Mouse (Mus musculus): ENCODE data around the gene Stxbp1.
A peak's percentile ranks its signal among the peaks of the same experiment; 100 is the strongest.

Stxbp1 gene

DNA sequence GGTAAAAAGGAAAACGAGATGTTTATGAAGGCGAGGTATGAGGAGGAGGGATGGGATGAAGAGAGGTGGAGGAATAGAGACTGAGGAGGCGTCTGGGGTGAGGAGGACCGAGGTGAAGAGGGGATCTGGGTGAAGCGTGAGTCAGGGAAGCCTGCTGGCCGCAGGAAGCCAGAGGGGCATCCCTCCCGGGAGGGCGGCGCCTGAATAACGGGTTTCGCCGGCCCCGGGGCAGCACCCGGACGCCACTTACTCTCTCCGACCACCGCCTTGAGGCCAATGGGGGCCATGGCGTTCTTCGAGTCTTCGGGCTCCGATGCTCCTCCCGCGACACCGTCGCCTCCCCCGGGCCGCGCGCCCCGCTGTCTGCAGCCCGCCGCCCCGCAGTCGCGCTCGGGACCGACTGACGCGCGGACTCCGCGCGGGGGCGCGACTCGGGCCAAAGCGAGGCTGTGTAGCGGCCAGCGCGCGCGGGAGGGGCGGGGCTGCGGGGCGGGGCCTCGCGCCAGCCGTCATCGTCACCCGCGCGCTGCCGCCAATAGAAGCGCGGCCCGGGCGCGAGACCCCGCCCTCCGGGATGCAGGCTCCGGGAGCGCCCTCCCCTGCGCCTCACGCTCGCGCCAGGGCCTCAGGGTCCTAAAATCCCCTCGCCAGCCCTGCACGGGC, at the start of gene Stxbp1:
Gene Stxbp1, minus strand, starts transcription at position 441 of the 663 bp plus-strand sequence.
- peak; percentile 86 for DNase-seq (ENCODE audit: low spot score)

- no peak for DNase-seq (ENCODE audit: low spot score)
These were observed 49.6 kb upstream of the Stxbp1 start for GRCm38 (mm10) chr2:32896507-32897147.

GRCm38 (mm10) chr2:32895606-32896106, 48.6 kb upstream of the Stxbp1 start:
- no peak for DNase-seq (ENCODE audit: low spot score)

DNA sequence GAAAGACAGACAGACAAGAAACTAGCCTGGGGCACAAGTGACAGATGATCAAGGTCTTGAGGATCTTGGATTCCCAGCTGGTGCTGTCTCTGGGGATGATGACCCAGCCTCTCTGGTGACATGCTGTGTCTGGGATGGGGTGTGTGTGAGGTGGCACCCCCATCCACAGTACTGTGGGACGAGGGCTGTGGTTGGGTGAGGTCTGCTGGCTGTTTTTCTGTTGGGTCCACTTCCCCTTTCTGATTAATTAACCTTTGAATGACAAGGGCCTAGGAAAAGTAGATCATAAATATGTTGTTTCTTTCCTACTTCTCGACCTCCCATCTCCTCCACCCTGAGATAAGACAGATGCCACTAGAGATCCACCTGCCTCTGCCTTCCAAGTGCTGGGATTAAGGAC, 47.1 kb upstream of the Stxbp1 start:
- DNase-seq (ENCODE audit: low spot score) = no peak

DNA sequence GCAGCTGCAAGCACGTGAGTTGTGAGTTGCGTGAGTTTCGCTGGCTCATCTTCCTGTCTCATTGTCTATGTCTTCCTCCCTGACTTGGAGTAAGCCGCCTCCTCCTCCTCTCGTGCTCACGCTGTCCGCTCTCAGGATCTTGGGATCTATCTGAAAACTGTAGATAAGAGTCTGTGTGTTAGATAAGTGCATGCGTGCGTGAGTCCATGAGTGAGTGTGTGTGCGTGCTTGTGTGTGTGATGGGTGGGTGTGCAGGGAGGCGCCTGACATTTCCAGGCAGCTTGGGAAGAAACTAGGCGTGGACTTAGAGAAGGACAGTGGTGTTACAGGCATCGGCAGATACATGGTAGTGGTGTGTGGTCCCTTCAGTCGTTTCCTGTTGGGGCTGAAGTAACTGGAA, 45.4 kb upstream of the Stxbp1 start:
- no peak for DNase-seq (ENCODE audit: low spot score)

GRCm38 (mm10) chr2:32891278-32891677, 44.2 kb upstream of the Stxbp1 start:
- no peak for DNase-seq (ENCODE audit: low spot score)

DNA sequence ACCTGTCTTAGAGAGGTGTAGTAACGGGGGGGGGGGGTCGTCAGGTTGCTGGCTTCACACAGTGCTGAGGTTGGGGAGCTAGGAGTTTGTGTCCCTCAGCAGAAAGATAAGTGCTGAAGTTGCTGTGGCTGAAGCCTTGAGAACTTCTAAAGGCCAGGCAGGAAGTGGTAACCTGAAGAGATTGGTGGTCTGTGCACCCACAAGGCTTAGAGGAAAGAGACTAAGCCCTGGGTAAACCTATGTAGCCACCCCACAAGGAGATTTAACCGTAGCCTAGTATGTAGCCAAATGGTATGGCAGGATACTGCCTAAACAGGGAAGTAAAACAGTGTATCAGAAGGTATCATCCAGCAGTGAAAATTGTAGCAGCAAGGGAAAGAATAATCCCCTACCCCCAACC, 43.2 kb upstream of the Stxbp1 start:
- no peak for DNase-seq (ENCODE audit: low spot score)

GRCm38 (mm10) chr2:32888551-32888950, 41.5 kb upstream of the Stxbp1 start:
- DNase-seq (ENCODE audit: low spot score) = no peak

DNA sequence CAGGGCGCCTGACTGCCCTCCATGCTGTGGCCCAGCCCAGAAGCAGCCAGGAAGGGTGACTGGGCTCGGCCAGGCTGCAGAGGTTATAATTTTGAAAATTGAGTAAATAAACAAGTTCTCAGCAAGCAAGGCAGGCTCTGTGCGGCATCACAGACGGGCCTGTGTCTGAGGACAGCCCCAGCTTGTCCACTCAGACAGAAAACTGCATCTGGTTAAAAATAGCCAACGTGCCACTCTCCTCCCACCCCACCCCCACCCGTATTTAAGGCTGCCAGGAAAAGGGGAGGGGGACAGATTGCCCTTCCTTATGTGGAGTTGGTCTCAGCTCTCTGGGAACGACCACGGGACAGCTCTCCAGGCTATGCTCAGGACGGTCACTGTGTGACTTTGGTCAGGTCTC, 41.0 kb upstream of the Stxbp1 start:
- no peak for DNase-seq (ENCODE audit: low spot score)

DNA sequence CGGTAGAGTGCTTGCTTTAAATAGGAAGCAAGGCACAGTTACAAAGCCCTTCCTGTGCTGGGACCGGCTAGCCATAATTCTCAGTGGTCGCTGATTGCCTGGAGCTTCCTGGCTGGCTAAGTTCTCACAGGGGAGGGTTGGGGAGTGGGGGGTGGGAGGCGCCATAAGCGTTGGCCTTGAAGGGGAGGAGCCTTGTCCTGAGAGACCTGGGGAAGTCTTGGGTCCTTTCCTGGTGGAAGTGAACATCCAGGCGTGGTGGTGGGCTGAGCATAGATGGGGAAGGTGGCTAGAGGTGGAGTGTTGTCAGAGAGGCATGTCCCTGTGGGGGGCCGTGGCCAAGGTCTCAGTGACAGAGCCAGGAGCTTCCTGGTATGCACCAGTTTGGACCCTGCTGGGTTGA, 37.7 kb upstream of the Stxbp1 start:
- DNase-seq (ENCODE audit: low spot score) = no peak

DNA sequence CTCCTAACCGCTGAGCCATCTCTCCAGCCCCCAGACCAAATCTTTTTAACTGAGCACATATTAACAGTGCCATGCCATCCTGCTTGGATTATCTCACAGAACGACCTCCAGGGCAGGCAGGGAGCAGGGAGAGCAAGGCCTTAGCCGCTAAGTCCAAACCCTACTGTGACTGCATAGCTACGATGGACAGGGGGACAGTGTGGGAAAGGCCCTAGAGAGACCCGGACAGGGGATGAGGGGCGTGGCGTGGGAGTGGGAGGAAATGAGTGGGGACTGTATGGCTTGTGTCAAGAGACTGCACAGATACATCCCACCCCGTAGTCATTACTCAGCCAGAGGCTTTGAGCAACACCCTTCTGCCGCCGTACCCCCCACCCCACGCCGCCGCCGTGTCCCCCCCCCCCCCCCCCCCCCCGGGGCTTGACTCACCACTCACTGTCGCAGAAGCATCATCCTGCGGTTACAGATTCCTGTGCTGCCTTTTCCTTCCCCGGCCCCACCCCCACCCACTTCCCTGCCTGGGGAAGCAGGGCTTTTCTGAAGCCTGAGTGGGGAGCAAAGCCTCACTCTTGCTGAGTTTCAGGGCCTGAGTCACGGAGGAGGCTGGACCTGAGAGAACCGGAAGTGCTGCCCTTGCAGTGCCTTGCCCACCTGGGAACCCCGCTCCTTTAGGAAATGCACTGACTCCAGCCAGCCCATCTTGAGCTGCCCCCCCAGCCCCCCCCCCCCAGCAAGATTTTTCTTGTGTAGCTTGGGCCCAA, 35.4 kb upstream of the Stxbp1 start:
- no peak for DNase-seq (ENCODE audit: low spot score)

DNA sequence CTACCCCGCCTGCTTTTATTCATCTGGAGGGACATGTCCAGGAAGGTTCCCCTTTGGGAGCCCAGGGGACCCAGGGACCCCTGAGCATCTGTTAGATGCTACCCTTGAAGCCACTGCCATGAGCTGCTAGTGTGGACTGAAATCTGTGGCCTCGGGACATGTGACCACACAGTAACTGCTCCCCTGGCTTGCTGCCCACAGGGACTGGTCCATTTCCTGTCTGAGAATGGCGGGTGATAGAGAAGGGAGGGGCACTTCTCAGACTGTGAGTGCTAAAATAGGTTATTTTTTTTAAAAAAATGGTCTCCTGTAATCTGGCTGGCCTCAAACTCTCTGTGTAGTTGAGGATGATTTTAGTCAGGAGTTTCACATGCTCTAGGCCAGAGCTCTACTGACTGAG, 34.7 kb upstream of the Stxbp1 start:
- peak; percentile 79 for DNase-seq (ENCODE audit: low spot score)

- no peak for DNase-seq (ENCODE audit: low spot score)
These were observed 34.0 kb upstream of the Stxbp1 start for GRCm38 (mm10) chr2:32881054-32881453.

DNA sequence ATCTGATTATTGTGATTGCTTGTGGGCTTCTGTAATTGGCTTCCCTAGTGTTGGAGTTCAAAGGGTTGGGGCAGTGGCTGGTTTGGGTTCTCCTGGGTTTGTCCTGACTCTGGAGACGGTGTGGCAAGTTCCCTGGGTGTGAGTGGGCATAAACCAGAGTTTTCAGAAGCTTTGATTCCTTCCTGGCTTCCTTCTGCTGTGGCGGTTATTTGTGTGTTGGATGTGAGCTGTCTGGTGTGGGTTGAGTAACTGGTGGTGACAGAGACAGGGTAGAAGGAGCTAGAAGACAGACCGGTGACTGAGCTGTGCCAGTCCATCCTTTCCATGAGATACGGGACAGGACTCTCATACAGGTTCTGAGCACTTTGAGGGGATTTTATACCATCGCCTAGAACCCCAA, 32.5 kb upstream of the Stxbp1 start:
- no peak for DNase-seq (ENCODE audit: low spot score)

DNA sequence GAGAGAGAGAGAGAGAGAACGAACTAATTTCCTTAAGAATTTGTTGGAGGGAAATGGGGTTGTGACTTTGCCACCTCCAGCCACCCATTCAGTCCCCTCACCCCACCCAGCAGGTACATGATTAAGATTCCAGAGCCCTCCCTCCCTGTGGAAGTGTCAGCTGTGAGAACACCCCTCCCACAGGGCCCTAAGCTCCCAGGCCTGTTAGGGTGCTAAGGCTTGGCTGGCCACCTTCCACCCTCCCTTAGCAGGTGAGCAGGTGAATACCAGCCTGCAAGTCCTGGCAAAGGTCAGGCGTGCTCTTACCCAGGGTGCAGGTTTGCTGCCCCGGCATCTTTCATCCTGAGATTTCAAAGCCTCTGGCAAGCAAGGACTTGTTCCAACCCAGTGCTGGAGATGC, 31.4 kb upstream of the Stxbp1 start:
- no peak for DNase-seq (ENCODE audit: low spot score)

- DNase-seq (ENCODE audit: low spot score) = no peak
These were observed 30.8 kb upstream of the Stxbp1 start for GRCm38 (mm10) chr2:32877761-32878393.

DNA sequence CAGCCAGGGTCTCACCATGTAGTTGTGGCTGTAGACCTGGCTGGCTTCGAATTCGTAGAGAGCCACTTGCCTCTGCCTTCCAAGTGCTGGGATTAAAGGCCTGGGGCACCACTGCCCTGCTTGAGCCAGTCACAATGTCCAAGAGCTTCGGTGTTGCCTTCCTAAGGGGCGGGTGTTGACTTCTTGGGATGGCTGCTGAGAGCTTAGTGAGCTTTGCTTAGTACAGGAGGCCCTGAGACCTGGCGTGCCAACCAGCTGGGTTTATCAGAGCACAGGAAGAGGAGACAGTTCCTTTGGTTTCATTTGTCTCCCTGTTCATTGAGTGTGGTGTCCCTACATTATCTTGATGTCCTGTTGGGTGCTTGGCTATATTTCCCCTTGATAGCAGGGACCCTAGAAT, 30.3 kb upstream of the Stxbp1 start:
- no peak for DNase-seq (ENCODE audit: low spot score)

DNA sequence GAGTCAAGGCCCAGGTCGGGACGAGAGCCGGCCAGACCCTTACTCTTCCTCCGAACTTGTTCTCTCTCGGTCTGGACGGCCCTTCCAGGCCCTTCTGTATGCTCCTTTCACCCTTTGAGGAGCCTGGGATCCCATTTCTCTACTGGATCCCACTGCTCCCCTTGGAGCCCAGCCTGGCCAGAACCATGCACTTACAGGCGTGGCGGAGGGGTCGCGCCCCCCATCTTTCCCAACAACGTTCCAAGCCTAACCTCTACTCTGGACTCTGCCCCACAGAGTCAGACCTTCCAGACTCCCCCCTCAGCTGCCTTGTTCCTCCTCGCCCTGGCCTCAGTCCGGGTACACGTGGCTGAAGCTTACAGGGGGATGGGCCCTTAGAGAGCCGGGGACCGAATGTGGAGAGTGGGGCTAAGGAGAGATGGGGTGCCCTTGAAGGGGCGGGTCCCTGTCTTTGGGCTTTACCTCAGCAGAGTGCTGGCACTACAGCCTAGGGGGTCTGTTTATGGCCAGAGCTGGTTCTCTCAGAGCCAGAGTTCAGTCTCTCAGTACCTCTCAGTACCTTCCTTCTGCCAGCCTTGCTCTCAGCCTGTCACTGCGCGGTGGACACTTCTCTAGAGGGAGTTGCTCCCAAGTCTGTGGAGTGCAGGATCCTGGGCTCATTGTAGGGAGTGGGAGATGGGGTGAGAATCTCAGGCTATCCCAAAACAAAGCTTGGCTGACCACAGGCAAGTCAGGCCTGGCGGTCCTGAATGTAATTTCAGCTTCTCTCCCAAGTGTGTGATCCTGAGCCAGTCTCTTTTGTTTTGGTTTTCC, 29.7 kb upstream of the Stxbp1 start:
- no peak for DNase-seq (ENCODE audit: low spot score)

DNA sequence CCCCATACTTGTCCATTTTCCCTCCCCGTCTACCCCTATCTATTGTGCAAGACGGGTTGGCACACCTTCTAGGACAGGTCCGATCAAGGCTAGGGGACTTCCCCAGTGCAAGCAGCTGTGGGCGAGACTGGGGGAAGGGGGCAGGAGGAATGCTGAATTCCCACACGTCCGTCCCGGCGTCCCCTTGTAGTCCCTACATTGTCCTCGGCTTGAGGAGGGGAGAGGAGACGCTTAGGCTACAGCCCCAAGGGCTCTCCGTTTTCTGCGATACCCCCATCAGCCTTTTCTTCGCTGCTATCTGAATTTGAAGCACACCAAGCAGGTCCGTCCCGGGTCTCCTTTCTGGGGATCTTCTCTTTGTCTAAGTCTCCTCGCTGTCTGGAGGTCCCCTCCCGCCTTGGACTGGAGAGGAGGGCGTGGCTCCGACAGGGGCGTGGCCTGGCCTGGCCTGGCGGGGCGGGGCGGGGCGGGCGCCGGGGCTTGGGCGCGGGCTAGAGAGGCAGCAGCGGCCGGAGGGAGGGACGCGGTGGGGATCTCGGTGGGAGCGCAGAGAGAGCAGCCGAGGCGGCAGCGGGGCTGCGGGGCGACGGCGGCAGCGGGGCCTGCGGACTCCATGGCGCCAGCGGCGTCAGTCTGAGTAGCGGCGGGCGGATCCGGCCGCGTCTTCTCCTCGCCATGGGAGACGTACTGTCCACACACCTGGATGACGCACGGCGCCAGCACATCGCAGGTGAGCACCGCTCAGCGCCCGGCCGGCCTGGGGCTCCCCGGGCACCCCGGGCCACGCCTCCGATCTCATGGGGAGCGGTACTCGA, 28.8 kb upstream of the Stxbp1 start, which contains the start of gene Fam129b:
Gene Fam129b, plus strand, starts transcription at position 440 of the 815 bp plus-strand sequence.
- DNase-seq (ENCODE audit: low spot score) = peak; percentile 88

DNA sequence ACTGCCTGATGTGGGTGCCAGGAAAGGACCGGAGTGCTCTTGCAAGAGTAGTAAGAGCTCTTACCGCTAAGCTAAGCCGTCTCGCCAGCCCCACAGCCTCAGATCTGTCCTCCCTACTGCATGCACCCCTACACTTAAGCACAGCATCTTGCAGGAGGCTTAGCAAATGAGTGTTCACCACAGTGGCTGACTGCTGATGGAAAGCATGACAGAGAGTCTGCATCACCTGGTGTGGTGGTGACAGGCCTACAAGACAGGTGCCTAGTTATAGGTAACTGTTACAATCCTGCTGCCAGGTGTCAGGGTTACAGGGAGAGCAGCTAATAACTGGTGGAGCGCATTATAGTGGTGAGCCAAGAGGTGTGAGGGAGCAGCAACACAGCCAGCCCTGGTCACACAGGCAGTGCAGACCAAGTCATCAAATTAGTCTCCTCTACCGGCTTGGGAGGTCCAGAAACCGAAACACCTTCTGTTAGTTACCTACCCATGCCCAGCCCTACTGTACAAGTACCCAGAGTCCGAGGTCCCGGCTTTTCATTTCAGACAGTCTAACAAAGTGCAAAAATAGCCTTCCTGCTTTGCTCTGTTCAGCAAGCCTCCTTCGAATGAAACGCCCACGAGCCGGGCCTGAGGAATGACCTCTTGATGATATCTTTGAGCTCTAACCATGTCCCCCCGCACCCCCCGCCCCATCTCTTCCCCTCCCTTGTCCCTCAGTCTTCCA, 28.1 kb upstream of the Stxbp1 start:
- DNase-seq (ENCODE audit: low spot score) = no peak
